Mouse (Mus musculus): Measurements from ENCODE around the gene Tm6sf2. TPM values are rescaled to one million over a fixed set of nuclear protein-coding genes. Genes with fewer than 3 reads are reported as not detected.

The Tm6sf2 gene
- total RNA-seq, 2 experiments from 2014 or later = not detected

DNA sequence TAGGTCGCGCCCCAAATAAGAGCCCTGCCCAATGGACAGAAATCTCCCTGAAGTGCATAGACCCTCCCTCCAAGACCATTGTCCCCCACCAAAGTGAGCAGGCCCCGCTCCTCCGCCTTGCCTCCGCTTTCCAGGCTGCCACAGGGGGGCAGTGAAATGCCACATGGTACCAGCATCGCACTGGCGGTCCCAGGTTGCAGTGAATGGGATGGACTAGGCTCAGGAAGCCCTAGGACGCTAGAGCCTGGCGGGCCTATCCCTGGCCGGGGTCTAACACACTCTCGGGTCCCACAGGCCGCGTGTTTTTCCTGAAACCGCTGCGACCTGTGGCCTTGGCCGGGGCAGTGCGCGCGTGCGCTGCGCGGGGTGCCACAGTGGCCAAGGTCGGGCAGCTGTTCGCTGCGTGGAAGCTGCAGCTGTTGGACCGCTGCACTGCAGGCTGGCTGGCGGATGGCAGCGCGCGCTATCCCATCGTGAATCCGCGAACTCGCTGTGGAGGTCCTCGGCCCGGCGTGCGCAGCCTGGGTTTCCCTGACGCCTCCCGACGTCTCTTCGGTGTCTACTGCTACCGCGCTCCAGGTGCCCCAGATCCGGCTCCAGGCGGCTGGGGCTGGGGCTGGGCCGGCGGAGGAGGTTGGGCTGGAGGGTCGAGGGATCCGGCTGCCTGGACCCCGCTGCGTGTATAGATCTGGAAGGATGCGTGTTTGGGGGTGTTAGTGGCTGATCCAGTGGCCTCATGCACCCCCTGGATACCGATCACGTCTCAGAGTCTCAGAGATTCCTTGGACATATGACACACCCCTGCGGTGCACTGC lies 15.3 kb downstream of the Tm6sf2 start:
- no peak for ATAC-seq (ENCODE audit: poor library complexity, severe bottlenecking)

DNA sequence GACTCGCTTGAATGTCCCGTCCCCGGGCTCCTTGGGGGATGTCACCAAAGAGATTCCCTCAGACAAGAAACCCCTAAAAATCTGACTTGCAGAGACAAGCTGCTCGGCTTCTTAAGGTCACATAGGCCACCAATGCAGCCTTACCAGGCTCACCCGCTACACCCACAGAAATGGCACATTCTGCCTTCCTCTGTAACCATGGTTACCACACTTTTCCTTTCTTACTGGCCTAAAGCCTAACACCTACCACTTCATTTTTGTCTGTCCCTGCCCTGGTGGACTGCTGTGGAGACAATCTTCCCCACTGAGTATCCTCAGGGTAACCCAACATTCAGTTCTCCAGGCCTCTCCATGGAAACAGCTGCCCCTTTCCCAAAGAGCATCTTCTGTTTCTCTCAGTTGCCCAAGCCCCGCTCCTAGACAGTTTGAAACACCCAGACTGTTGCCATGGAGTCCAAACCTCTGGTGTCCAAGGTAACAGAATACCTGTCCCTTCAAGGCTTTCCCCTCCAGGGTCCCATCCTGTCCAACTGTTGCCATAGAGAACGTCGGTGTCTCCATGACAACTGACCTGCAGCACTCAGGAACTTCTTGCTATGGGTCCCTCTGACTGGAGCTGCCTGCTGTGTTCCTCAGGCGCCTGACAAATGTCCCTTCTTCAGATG lies 16.7 kb downstream of the Tm6sf2 start:
- ATAC-seq (ENCODE audit: poor library complexity, severe bottlenecking) = no peak

DNA sequence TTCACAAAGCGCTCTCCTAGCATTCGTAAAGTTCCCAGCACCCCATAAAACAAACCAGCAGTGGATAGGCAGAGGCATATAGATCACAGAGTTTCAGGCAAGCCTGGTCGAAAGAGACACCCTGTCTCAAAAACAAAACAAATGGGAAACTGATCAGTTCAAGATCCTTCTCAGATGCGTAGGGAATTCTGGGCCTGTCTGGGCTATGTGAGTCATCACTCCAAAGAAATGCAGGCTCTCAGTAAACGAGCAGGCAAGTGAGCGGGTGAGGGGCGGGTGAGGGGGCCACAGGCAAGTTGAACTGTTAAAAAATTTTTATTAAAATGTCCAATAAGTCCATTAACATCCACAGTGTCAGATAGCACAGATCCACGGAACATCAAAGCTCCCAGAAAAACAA lies 20.1 kb downstream of the Tm6sf2 start:
- no peak for ATAC-seq (ENCODE audit: poor library complexity, severe bottlenecking)

DNA sequence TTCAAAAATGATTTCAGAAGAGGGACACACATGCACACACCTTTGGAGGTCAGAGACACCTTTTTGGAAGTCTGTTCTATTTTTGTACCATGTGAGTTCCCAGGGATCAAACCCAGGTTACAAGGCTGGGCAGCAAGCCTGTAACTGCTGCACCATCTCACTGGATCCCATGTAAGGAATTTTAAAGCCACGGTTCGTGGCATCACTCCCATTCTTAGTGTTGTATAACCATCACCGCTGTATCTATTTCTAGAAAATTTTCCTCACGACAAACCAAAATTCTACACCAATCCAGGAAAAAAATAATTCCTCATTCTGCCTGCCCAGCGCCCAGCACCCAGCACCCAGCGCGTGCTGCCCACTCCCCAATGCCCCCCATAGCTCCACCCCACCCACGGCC lies 26.6 kb downstream of the Tm6sf2 start:
- no peak for ATAC-seq (ENCODE audit: poor library complexity, severe bottlenecking)

DNA sequence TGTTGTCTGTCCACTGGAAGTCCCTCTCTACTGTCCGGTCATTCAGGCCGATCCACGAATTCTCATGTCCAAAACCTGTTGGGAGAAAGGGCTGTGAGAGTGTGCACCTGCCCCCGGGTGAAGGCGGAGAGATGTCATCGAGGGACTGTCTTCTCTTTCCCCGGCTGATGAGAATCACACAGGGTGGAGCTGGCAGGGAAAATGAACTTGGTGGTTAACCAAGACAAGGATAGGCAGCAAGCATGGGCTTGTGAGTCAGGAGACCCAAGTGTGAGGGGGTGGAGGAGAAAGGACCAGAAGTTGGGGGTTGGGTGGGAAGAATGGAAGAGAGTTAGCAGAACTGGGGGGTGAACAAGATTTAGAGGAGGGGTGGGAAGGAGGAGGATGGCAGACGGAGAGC lies 27.5 kb downstream of the Tm6sf2 start:
- ATAC-seq (ENCODE audit: poor library complexity, severe bottlenecking) = no peak

DNA sequence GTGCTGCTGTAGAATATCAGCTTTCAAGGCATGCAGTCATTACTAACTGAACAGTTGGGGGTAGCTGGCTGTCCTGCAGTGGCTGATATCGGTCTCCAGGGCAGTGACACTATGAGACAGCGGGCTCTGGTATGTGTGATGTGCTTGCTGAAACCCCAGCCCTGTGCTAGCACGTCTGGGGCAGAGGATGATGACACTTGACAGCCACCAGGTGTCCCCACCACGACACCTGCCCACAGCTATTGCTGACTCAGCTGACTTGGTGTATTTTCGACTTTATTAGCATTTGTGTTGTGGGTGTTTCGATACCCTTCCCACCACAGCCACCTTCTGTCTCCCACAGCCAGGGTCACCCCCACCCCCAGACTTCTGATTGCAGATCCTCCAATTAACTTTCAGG lies 31.8 kb downstream of the Tm6sf2 start:
- peak; percentile 87 for ATAC-seq (ENCODE audit: poor library complexity, severe bottlenecking)

DNA sequence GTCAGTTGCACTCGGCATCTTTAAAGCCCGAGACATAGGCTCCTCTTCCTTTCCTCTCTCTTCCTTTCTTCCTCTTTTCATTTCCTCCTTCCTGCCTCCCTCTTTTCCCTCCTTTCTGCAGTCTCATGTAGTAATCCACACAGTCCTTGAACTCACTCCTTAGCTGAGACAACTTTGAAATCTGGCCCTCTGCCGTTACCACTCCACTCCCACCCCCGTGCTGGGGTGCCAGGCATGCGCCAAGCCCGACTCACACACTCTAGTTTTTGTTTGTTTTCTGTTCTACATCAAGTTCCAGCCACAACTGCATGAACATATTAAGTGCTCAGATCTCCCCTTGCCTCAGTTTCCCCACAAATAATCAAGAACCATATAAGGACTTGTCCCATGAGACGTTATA lies 32.2 kb downstream of the Tm6sf2 start:
- ATAC-seq (ENCODE audit: poor library complexity, severe bottlenecking) = no peak

DNA sequence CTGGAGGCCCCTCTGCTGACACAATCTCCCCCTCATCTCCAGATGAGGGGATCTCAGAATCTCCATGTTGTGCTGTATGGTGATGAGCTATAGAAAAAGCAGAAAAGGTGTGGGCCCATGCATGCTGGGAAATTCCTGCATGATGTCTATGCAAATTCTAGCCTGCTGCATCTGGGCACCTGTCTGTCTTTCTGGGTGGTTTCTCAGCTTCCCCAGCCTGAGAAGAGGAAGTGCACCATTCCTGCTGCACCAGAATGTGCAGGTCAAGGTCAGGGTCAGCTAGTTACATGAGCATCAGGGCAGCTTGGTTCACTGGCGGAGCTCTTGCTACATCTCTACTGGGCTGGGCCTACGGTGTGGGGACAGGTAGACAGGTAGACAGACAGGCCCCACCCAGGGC lies 37.7 kb downstream of the Tm6sf2 start:
- no peak for ATAC-seq (ENCODE audit: poor library complexity, severe bottlenecking)

DNA sequence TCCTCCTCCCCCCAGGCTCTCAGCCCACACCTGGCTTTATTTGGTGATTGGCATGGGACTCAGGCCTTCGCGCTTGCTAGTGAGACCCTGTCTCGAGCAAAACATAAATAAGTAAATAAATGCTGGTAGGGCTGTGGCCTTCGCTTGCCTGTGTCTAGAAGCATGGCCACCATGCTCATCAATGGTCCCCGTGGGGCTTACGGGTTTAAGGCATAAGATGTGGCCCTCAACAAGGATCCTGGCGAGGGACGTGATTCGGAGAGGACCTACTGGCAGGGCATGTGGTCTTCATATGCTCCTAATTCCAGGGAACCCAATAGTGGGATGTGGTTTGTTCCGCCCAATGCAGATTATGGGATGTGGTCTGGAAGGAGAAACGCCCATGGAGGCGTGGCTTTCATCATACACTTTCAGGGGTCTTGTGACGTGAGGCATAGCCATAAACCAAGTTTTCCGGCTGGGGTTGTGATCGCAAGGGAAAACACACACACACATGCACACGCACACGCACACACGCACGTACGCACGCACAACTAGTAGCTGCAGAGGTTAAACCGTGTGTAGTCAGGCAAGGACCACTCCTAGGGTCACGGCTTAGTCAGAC lies 38.6 kb downstream of the Tm6sf2 start:
- no peak for ATAC-seq (ENCODE audit: poor library complexity, severe bottlenecking)

DNA sequence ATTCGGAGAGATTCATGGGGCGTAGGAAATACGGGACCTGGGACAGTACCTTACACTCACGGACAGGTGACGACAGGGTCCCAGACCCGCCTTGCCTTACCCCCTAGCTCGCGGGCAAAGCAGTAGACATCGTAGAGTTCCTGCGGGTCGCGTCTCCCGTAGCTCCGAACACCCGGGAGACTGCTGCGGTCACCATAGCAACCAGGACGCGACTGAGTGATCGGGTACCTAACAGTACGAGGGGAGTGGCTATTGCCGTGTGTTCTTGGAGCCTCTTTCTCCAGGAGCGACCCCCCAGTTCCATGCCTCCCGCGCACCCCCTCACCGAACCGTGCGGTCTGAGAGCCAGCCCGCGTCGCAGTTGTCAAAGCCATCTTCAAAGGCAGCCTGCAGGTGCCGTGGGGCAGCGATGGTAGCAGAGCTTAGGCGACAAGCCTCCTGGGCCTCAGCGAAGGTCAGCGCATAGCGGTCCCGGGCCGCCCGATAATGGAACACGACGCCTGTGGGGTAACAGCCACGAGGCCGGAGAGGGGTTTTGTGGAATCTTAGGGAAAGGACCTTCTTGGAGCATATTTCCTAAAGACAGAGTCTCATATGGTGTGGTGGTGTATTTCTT lies 39.8 kb downstream of the Tm6sf2 start:
- ATAC-seq (ENCODE audit: poor library complexity, severe bottlenecking) = no peak

DNA sequence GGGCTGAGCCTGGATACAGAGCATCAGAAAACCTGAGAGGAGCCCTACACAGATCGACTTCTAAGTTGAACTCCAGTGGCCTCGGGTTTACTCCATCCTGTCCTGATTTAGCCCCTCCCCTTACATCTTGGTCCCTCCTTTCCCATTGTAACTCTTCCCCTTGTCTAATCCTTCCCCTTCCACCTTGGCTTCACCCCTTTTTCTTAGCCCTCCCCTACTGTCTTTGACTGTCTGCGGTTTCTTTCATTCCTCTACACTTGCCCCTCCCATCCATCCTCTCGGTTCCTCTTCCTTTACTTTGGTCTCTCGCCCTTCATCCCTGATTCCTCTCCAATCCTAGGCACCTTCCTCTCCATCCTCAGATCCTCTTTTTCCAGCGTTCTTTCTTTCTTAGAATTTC lies 41.8 kb downstream of the Tm6sf2 start:
- peak; percentile 64 for ATAC-seq (ENCODE audit: poor library complexity, severe bottlenecking)

DNA sequence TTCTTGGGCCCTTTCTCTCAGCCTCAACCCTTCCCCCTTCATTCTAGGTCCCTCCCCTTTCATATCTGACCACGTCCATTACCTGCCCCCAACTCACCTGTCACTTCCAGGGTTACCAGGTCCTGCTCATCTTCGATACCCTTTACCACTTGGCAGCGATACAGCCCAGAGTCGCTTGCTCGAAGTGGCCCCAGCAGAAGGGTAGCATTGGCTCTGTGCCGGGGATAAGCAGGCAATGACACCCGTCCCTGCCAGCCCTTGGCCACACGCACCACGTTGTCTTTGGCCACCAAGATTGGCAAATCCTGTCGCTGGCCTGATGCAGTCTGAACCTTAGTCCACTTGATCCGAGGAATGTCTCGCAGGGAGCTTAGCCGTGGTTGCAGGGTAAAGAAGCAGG lies 42.2 kb downstream of the Tm6sf2 start:
- ATAC-seq (ENCODE audit: poor library complexity, severe bottlenecking) = no peak

DNA sequence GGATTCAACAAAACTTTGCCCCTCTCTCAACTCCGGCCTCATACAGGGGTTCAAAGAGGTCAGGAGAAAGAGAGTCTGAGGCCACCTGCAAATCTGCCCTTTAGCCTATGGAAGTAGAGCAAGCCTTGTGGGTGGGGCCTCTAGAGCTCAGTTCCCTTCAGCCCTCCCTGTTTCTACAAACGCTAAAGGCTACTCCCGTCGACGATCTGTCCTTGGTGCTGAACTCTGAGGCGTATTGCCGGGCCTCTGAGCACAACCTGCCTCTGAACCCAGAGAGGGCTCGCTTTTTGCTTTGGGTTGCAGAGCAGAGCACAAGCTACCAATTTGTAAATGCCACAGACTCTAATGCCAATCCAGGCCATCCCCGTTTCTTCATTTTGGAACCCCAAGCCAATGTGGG lies 44.9 kb downstream of the Tm6sf2 start:
- ATAC-seq (ENCODE audit: poor library complexity, severe bottlenecking) = no peak

DNA sequence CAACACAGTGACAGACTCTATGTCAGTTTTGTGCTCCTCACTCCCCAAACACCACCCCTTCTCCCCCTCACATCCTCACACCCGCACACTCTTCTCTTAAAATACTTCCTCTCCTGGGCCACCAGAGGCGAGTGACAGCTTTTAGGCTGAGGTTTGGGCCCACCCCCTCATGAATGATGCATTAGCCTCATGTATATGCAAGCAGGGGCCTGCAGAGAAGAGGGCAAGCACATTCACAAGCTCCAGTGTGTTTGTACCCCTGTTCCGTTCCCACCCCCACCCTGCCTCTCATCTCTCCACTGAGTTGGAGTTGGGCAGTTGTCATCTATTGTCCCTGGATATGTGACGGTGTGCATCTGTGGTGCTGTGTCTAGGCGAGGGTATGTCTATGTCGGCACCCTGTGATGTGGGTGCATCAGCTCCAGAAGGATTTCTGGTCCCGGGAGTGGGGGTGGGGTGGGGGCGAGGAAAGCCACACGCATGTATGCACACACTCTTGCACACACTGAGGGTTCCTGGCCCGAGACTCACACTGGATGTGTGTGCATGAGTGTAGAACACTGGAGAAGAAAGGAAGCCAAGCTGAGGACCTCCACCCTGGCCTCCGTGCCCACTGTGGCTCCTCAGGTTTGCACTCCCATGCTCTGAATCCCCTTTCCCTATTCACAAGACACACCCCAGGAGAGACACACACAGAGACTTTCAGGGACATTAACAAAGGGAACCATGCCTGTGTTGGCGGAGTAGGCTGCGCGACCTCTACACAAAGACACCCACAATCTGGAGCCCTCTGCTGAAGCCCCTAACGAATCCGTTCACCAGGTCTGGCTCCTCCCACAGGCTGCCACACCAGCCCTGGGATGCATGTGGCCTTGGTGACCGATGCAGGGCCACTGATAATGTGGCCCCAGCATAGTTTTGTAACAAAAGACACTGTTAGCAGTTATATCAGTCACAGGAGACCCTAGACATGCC lies 46.3 kb downstream of the Tm6sf2 start:
- ATAC-seq (ENCODE audit: poor library complexity, severe bottlenecking) = no peak

DNA sequence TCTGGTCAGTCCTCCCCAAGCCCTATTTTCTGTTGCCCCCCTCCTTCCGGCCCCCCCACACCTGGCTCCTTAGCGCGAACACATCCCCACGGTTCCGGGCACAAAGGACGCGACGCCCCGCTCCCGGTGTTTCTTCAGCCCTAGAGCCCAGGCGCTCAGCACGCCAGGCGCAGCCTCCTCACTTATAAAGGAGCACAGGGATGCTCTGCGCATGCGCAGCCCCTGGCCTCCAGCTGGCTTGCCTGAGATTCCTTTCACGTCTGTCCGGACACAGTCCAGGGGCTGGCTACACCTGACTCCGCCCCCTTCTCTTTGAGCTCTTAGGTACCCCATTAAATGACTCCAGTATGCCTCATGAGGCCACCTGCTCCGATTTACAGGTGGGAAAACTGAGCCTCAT lies 47.9 kb downstream of the Tm6sf2 start, which contains the start of gene Ncan:
Ncan (minus strand) TSS at position 207 of the 400 bp plus-strand sequence.
- ATAC-seq (ENCODE audit: poor library complexity, severe bottlenecking) = no peak

DNA sequence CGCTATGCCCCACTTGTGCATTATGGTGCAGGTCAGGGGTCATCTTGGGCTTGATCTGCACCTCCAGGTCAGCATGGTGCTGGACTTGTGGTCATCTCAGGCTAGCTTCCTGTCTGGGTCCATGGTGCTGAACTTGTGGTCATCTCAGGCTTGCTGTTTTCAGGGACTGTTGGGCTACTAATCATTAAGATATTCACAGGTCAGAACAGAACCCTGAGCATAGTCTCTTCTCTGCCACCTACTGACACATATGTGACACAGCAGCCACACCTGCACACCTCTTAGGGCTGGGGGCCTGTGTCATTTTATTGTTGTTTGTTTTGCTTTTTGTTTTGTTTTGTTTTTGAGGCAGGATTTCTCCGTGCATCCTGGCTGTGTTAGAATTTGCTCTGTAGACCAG lies 50.1 kb downstream of the Tm6sf2 start:
- no peak for ATAC-seq (ENCODE audit: poor library complexity, severe bottlenecking)

DNA sequence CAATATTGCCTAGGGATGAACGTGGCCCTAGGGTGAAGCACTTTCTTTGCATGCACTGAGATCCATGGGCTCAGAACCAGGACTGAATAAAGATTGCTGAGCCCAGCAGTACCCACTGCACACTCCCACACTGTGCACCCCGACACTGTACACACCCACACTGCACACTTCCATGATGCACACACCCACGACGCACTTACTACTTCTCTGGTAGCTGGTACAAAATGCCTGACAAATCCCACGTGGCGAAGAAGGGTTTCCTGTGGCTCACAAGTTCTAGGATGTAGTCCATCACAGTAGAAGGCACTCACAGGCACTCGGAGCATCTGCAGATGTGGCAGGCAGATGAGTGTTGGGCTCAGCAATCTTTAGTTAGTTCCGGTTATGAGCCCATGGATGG lies 52.3 kb downstream of the Tm6sf2 start:
- ATAC-seq (ENCODE audit: poor library complexity, severe bottlenecking) = no peak

DNA sequence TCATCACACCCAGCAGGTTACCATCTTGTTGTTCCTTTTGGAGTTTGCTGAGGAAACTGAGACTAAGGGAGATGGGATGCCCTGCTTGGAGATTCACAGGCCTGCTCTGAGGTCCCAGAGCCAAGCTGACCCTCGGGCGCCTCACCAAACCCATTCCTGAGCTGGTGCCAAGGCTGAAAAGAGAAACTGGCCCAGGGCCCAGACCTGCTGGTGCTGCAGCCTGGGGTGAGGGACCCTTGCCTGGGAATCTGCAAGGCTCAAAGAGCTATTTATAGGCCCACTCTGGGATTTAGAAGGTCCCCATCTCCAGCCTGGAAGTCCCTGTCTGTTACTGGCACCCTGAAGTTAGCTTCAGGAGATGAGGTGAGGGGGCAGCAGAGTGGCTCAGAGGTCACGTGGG lies 55.7 kb downstream of the Tm6sf2 start:
- ATAC-seq (ENCODE audit: poor library complexity, severe bottlenecking) = no peak

DNA sequence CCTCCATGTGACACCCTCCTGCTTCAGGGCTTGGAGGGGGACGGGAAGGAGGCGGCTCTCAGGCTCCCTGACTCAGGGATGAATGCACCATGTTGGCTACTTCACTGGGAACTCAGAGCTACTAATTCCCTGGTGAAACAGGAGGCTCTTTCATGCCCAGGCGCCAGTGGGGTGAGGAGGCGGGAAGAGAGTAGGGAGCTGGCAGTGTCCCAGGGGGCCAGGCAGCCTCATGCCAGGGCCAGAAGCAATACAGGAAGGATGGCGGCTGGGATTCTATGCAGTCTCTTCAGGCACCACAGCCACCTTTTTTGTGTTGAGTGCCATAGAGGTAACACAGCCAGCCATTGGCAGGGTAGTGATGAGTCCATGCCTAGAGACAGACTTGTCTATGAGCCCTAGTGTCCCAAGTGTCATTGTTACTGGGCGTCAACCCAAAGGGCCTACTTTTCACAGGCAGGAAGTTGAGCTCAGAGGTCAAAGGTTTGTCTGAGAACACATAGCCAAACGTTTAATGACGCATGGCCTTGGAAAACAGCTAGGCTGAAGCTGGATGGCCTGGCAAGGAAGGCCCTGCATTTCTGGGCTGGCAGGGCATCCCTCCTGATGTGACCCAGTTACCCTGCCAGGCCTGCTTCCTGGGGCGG lies 56.7 kb downstream of the Tm6sf2 start:
- ATAC-seq (ENCODE audit: poor library complexity, severe bottlenecking) = no peak
